Mouse (Mus musculus): ENCODE measurements around the gene Lck. TPM values are rescaled to one million over a fixed set of nuclear protein-coding genes. Genes with fewer than 3 reads are reported as not detected.

The Lck gene
- total and polyA plus RNA-seq, 3 experiments: 67.2 to 138 (median 70.0) TPM

- peak; percentile 97 for TF ChIP-seq ELF1 (IDR thresholded peaks at IDR 0.05; ENCODE audit: low read depth, low read length)
These were observed 27.1 kb upstream of the Lck start, which contains the start of the genes Eif3i and Tmem234 (continued) for GRCm38 (mm10) chr4:129600233-129601158.

GRCm38 (mm10) chr4:129588865-129589264, 15.4 kb upstream of the Lck start:
- H3K79me2 ChIP-seq (replicated peaks; ENCODE audit: control insufficient read depth, extremely low read depth, insufficient read depth, poor library complexity, severe bottlenecking): peaks cover 8% of the 10 kb centered on the region
- H3K4me1 ChIP-seq (ENCODE audit: control insufficient read depth in 1 of 2, insufficient read depth in 2 of 2): peaks cover 4 to 30% of the 10 kb centered on the region in 2 experiments; a peak in 2 of 4 replicates
- no peak overlapping the region for H3K9ac ChIP-seq (ENCODE audit: insufficient read depth, low read depth)
- in situ Hi-C loops (cut with MboI; ENCODE audit: low pct_ligation_motif_present, low pct_unique_long_range_greater_than_20kb, low sequenced_read_pairs): no loop called here
- H3K27me3 ChIP-seq (replicated peaks): no peaks in the 10 kb centered on the region
- H3K4me2 ChIP-seq (ENCODE audit: insufficient read depth, low read depth, poor library complexity, severe bottlenecking): no peak overlapping the region
- H3K9me3 ChIP-seq (replicated peaks; ENCODE audit: low read length): no peaks in the 10 kb centered on the region
- dilution Hi-C loops (cut with MboI; ENCODE audit: extremely low pct_ligation_motif_present, extremely low pct_unique_long_range_greater_than_20kb, low sequenced_read_pairs): no loop called here
- H3K36me3 ChIP-seq (replicated peaks in 1 of 2; ENCODE audit: control insufficient read depth in 1 of 2, insufficient read depth in 1 of 2, low read length in 1 of 2): peaks cover 34 to 63% of the 10 kb centered on the region in 2 experiments
- H3K4me3 ChIP-seq (replicated peaks in 1 of 3; ENCODE audit: low read depth in 2 of 3, low read length in 2 of 3, poor library complexity in 1 of 3): no peak overlapping the region
- no peak for TF ChIP-seq CHD1 (IDR thresholded peaks at IDR 0.05; ENCODE audit: low read depth, low read length)
- TF ChIP-seq SMC3 (IDR thresholded peaks at IDR 0.05; ENCODE audit: low read depth, low read length): no peak
- TF ChIP-seq USF2 (conservative IDR thresholded peaks at IDR 0.05; ENCODE audit: low read depth, low read length): no peak
- no peak for TF ChIP-seq EP300 (IDR thresholded peaks at IDR 0.05; ENCODE audit: low read length)
- TF ChIP-seq JUND (conservative IDR thresholded peaks at IDR 0.05; ENCODE audit: low read depth, low read length): no peak
- TF ChIP-seq MXI1 (IDR thresholded peaks at IDR 0.05; ENCODE audit: low read depth, low read length): no peak
- no peak for TF ChIP-seq ZKSCAN1 (IDR thresholded peaks at IDR 0.05; ENCODE audit: borderline replicate concordance, low read depth, low read length)
- TF ChIP-seq ETS1 (conservative IDR thresholded peaks at IDR 0.05; ENCODE audit: low read depth, low read length): no peak
- TF ChIP-seq HCFC1 (IDR thresholded peaks at IDR 0.05; ENCODE audit: low read depth, low read length): no peak
- no peak for DNase-seq (ENCODE audit: extremely low read depth)
- H3K27ac ChIP-seq (ENCODE audit: insufficient read depth, low read depth): no peak overlapping the region

- no peak for TF ChIP-seq MAX (IDR thresholded peaks at IDR 0.05; ENCODE audit: low read length)
- TF ChIP-seq GABPA (IDR thresholded peaks at IDR 0.05; ENCODE audit: insufficient replicate concordance, low read depth, low read length): no peak
- TF ChIP-seq POLR2A (IDR thresholded peaks at IDR 0.05; ENCODE audit: low read depth, low read length): no peak
- TF ChIP-seq USF2 (conservative IDR thresholded peaks at IDR 0.05; ENCODE audit: low read depth, low read length): no peak
- no peak for TF ChIP-seq RAD21 (IDR thresholded peaks at IDR 0.05; ENCODE audit: low read depth, low read length)
- TF ChIP-seq TCF12 (IDR thresholded peaks at IDR 0.05; ENCODE audit: low read depth, low read length): no peak
- peak overlapping the region; percentile 24 for H3K4me2 ChIP-seq (ENCODE audit: insufficient read depth, low read depth, poor library complexity, severe bottlenecking)
- peaks cover 7 to 37% of the 10 kb centered on the region in 2 experiments; a peak in 3 of 4 replicates for H3K4me1 ChIP-seq (ENCODE audit: control insufficient read depth in 1 of 2, insufficient read depth in 2 of 2)
- in situ Hi-C loops (cut with MboI; ENCODE audit: low pct_ligation_motif_present, low pct_unique_long_range_greater_than_20kb, low sequenced_read_pairs): no loop called here
- H3K36me3 ChIP-seq (replicated peaks in 1 of 2; ENCODE audit: control insufficient read depth in 1 of 2, insufficient read depth in 1 of 2, low read length in 1 of 2): peaks cover 18 to 44% of the 10 kb centered on the region in 2 experiments
- DNase-seq (ENCODE audit: extremely low read depth): no peak
- H3K9me3 ChIP-seq (replicated peaks; ENCODE audit: low read length): no peaks in the 10 kb centered on the region
- no peaks in the 10 kb centered on the region for H3K27me3 ChIP-seq (replicated peaks)
- dilution Hi-C loops (cut with MboI; ENCODE audit: extremely low pct_ligation_motif_present, extremely low pct_unique_long_range_greater_than_20kb, low sequenced_read_pairs): no loop called here
- H3K79me2 ChIP-seq (replicated peaks; ENCODE audit: control insufficient read depth, extremely low read depth, insufficient read depth, poor library complexity, severe bottlenecking): peaks cover 8% of the 10 kb centered on the region
- H3K9ac ChIP-seq (ENCODE audit: insufficient read depth, low read depth): no peak overlapping the region
- H3K4me3 ChIP-seq (replicated peaks in 1 of 3; ENCODE audit: low read depth in 2 of 3, low read length in 2 of 3, poor library complexity in 1 of 3): peak overlapping the region in 1 of 3 experiments; percentile 28
- H3K27ac ChIP-seq (ENCODE audit: insufficient read depth, low read depth): no peak overlapping the region
These were observed 13.5 kb upstream of the Lck start for GRCm38 (mm10) chr4:129586943-129587342.
